Mouse (Mus musculus): ENCODE results near the gene Clic3.

GRCm38 (mm10) chr2:25500071-25500575 is 43.5 kb downstream of the Clic3 start:
- no peak for TF ChIP-seq MAX (IDR thresholded peaks at IDR 0.05; ENCODE audit: low read length)
- no peak for TF ChIP-seq IRF4 (IDR thresholded peaks at IDR 0.05; ENCODE audit: low read depth, low read length)
- TF ChIP-seq CHD2 (IDR thresholded peaks at IDR 0.05; ENCODE audit: low read length) = no peak
- no peak for TF ChIP-seq UBTF (IDR thresholded peaks at IDR 0.05; ENCODE audit: low read depth, low read length)
- TF ChIP-seq PAX5 (IDR thresholded peaks at IDR 0.05; ENCODE audit: low read length) = no peak
- no peak for TF ChIP-seq ELF1 (IDR thresholded peaks at IDR 0.05; ENCODE audit: low read depth, low read length)
- no peak for TF ChIP-seq CTCF (conservative IDR thresholded peaks at IDR 0.05 in 1 of 2, IDR thresholded peaks at IDR 0.05 in 1 of 2; ENCODE audit: low read depth in 2 of 2, low read length in 2 of 2)
- TF ChIP-seq ZKSCAN1 (IDR thresholded peaks at IDR 0.05; ENCODE audit: borderline replicate concordance, low read depth, low read length) = no peak
- no peak for TF ChIP-seq ZNF384 (IDR thresholded peaks at IDR 0.05; ENCODE audit: low read depth, low read length)

All from CH12.LX (cell line).